Mouse (Mus musculus) midbrain, embryonic 11.5 days (tissue): ENCODE measurements around the gene Olfr1264. TPM values are rescaled to one million over a fixed set of nuclear protein-coding genes. Genes with fewer than 3 reads are reported as not detected.

Source experiments
- ATAC-seq: fragments of 200-750 bp; cut with Nextera tagmentation; 2 replicates; pipeline ENCODE4 v1.8.0; 2017; ENCODE audit warnings: moderate TSS enrichment, moderate library complexity; ENCODE audit not compliant: low FRiP score
- DNase-seq: peaks from one replicate; pipeline ENCODE4 v3.0.0; 2015; ENCODE audit warnings: low spot score; ENCODE audit errors: missing footprints
- H3K27ac ChIP-seq: fragments of 300-500 bp; sonication (generic); 2 replicates; pipeline ENCODE4 v1.5.1; 2014; ENCODE audit warnings: low read depth, low read length
- H3K27me3 ChIP-seq: fragments of 300-500 bp; sonication (generic); 2 replicates; pipeline ENCODE4 v1.6.1; 2014; ENCODE audit warnings: mild to moderate bottlenecking, low read length, moderate library complexity, mixed read lengths; ENCODE audit not compliant: control insufficient read depth, insufficient read depth
- H3K36me3 ChIP-seq: fragments of 300-500 bp; sonication (generic); 2 replicates; pipeline ENCODE4 v1.6.1; 2014; ENCODE audit warnings: mild to moderate bottlenecking, low read length, moderate library complexity, mixed read lengths; ENCODE audit not compliant: control insufficient read depth, insufficient read depth
- H3K4me1 ChIP-seq: fragments of 300-500 bp; sonication (generic); 2 replicates; pipeline ENCODE4 v1.6.1; 2014; ENCODE audit warnings: low read length; ENCODE audit not compliant: control insufficient read depth, insufficient read depth
- H3K4me2 ChIP-seq: fragments of 300-500 bp; sonication (generic); 2 replicates; pipeline ENCODE4 v1.6.1; 2014; ENCODE audit warnings: mild to moderate bottlenecking, moderate library complexity
- H3K4me3 ChIP-seq: fragments of 300-500 bp; sonication (generic); 2 replicates; pipeline ENCODE4 v1.5.1; 2014; ENCODE audit warnings: low read depth, low read length
- H3K9ac ChIP-seq: fragments of 300-500 bp; sonication (generic); 2 replicates; pipeline ENCODE4 v1.6.1; 2014; ENCODE audit warnings: low read length
- H3K9me3 ChIP-seq: fragments of 300-500 bp; sonication (generic); 2 replicates; pipeline ENCODE4 v1.6.1; 2016; ENCODE audit warnings: low read length; ENCODE audit not compliant: control insufficient read depth
- WGBS: fragments of 180-500 bp; shearing (Covaris S2); extraction: QIAGEN DNeasy Blood & Tissue Kit; methylation state at CpG from one replicate; pipeline ENCODE4 v1.1.7; 2014; 5-methylcytosine and 5-hydroxymethylcytosine counted together
- polyA plus RNA-seq: library from polyadenylated mRNA; unstranded; fragments of >200 nt; fragmentation: Nextera tagmentation; extraction: Ambion mirVana; gene quantifications from 2 replicates; pipeline ENCODE4 v1.2.1, GENCODE M21; 2014

The Olfr1264 gene
- polyA plus RNA-seq, result not detected in 2 replicates

GRCm38 (mm10) chr2:90025477-90025876, at the start of gene Olfr1264:
Gene Olfr1264, minus strand, starts transcription at chr2:90025577.
- Histone ChIP-seq H3K27me3 (no peaks in the 10 kb centered on the region), H3K9me3 (no peaks in the 10 kb centered on the region), H3K4me1 (no peaks in the 10 kb centered on the region), H3K4me3 (no peak within 1 kb of the TSS), H3K27ac (no peak within 1 kb of the TSS), H3K4me2 (no peak within 1 kb of the TSS), H3K9ac (no peak within 1 kb of the TSS), H3K36me3 (no peaks in the 10 kb centered on the region)
- WGBS, result 71% methylated on average over 2 of the region's 2 CpGs
- DNase-seq (no peak), ATAC-seq (no peak)

- WGBS, result 79% methylated on average over 2 of the region's 2 CpGs
- H3K4me3 ChIP-seq, result no peak overlapping the region
- H3K9ac ChIP-seq, result no peak overlapping the region
- H3K4me1 ChIP-seq, result no peaks in the 10 kb centered on the region
- H3K4me2 ChIP-seq, result no peak overlapping the region
- ATAC-seq (no peak), DNase-seq (no peak)
- H3K36me3 ChIP-seq, result no peaks in the 10 kb centered on the region
- no peak overlapping the region for H3K27ac ChIP-seq
- no peaks in the 10 kb centered on the region for H3K9me3 ChIP-seq
- H3K27me3 ChIP-seq, result no peaks in the 10 kb centered on the region
Measured at GRCm38 (mm10) chr2:90070065-90070464, 44.7 kb upstream of the Olfr1264 start.

- H3K9me3 ChIP-seq, result no peaks in the 10 kb centered on the region
- no peak within 1 kb of the TSS for H3K9ac ChIP-seq
- H3K4me1 ChIP-seq, result no peaks in the 10 kb centered on the region
- no peak within 1 kb of the TSS for H3K4me3 ChIP-seq
- no peak within 1 kb of the TSS for H3K4me2 ChIP-seq
- DNase-seq (no peak), ATAC-seq (no peak)
- H3K27ac ChIP-seq, result no peak within 1 kb of the TSS
- no peaks in the 10 kb centered on the region for H3K27me3 ChIP-seq
- H3K36me3 ChIP-seq, result no peaks in the 10 kb centered on the region
Measured at GRCm38 (mm10) chr2:90063494-90063893, 38.1 kb upstream of the Olfr1264 start, which contains the start of gene Olfr140. Gene Olfr140, minus strand, starts transcription at chr2:90063594.

- ATAC-seq (no peak), DNase-seq (no peak)
Measured at GRCm38 (mm10) chr2:90035037-90035436, 9.7 kb upstream of the Olfr1264 start, which contains the start of gene Olfr1265. Gene Olfr1265, plus strand, starts transcription at chr2:90035337.

GRCm38 (mm10) chr2:90011831-90012230, 13.5 kb downstream of the Olfr1264 start, which contains the start of gene Olfr1263:
Gene Olfr1263, plus strand, starts transcription at chr2:90012131.
- Histone ChIP-seq H3K27ac (no peak within 1 kb of the TSS), H3K9me3 (no peaks in the 10 kb centered on the region), H3K36me3 (no peaks in the 10 kb centered on the region), H3K9ac (no peak within 1 kb of the TSS), H3K27me3 (no peaks in the 10 kb centered on the region), H3K4me3 (no peak within 1 kb of the TSS), H3K4me1 (no peaks in the 10 kb centered on the region), H3K4me2 (no peak within 1 kb of the TSS)
- WGBS, result 85% methylated on average over 2 of the region's 2 CpGs
- DNase-seq, result no peak
- no peak for ATAC-seq

More at GRCm38 (mm10) chr2:90035037-90035436, 9.7 kb upstream of the Olfr1264 start, which contains the start of gene Olfr1265:
- Histone ChIP-seq H3K27me3 (no peaks in the 10 kb centered on the region), H3K4me1 (no peaks in the 10 kb centered on the region), H3K9me3 (no peaks in the 10 kb centered on the region), H3K4me2 (no peak within 1 kb of the TSS), H3K4me3 (no peak within 1 kb of the TSS), H3K36me3 (no peaks in the 10 kb centered on the region), H3K27ac (no peak within 1 kb of the TSS), H3K9ac (no peak within 1 kb of the TSS)

GRCm38 (mm10) chr2:89999845-90000244, 25.5 kb downstream of the Olfr1264 start, which contains the start of gene Olfr1262:
Gene Olfr1262, plus strand, starts transcription at chr2:90000145.
- Histone ChIP-seq H3K27ac (no peak within 1 kb of the TSS), H3K4me3 (no peak within 1 kb of the TSS), H3K4me1 (no peaks in the 10 kb centered on the region), H3K9me3 (no peaks in the 10 kb centered on the region), H3K4me2 (no peak within 1 kb of the TSS), H3K27me3 (no peaks in the 10 kb centered on the region), H3K9ac (no peak within 1 kb of the TSS), H3K36me3 (no peaks in the 10 kb centered on the region)
- DNase-seq, result no peak
- ATAC-seq, result no peak

GRCm38 (mm10) chr2:89990921-89991320, 34.5 kb downstream of the Olfr1264 start, which contains the start of gene Olfr1261:
Gene Olfr1261, plus strand, starts transcription at chr2:89991221.
- no peak for DNase-seq
- H3K4me1 ChIP-seq, result no peaks in the 10 kb centered on the region
- H3K9ac ChIP-seq, result no peak within 1 kb of the TSS
- H3K4me2 ChIP-seq, result no peak within 1 kb of the TSS
- no peak for ATAC-seq
- H3K27ac ChIP-seq, result no peak within 1 kb of the TSS
- H3K9me3 ChIP-seq, result no peaks in the 10 kb centered on the region
- no peaks in the 10 kb centered on the region for H3K27me3 ChIP-seq
- no peaks in the 10 kb centered on the region for H3K36me3 ChIP-seq
- no peak within 1 kb of the TSS for H3K4me3 ChIP-seq

GRCm38 (mm10) chr2:89977709-89978108, 47.7 kb downstream of the Olfr1264 start:
- Histone ChIP-seq H3K9ac (no peak overlapping the region), H3K4me2 (no peak overlapping the region), H3K4me1 (no peaks in the 10 kb centered on the region), H3K36me3 (no peaks in the 10 kb centered on the region), H3K9me3 (no peaks in the 10 kb centered on the region), H3K27me3 (no peaks in the 10 kb centered on the region), H3K4me3 (no peak overlapping the region), H3K27ac (no peak overlapping the region)
- ATAC-seq, result no peak
- no peak for DNase-seq
- WGBS, result 87% methylated on average over 2 of the region's 2 CpGs

GRCm38 (mm10) chr2:89974184-89974583, 51.2 kb downstream of the Olfr1264 start, which contains the start of gene Olfr1260:
Gene Olfr1260, plus strand, starts transcription at chr2:89974340.
- no peak within 1 kb of the TSS for H3K4me2 ChIP-seq
- WGBS, result 77% methylated on average over 2 of the region's 2 CpGs
- ATAC-seq, result no peak
- no peak for DNase-seq
- H3K27ac ChIP-seq, result no peak within 1 kb of the TSS
- H3K9ac ChIP-seq, result no peak within 1 kb of the TSS
- no peak within 1 kb of the TSS for H3K4me3 ChIP-seq
- H3K4me1 ChIP-seq, result no peaks in the 10 kb centered on the region
- H3K27me3 ChIP-seq, result no peaks in the 10 kb centered on the region
- no peaks in the 10 kb centered on the region for H3K9me3 ChIP-seq
- H3K36me3 ChIP-seq, result no peaks in the 10 kb centered on the region
